Mouse (Mus musculus) ES-E14 (cell line): Measurements from ENCODE around the gene Kifc3. TPM values are rescaled to one million over a fixed set of nuclear protein-coding genes. Genes with fewer than 3 reads are reported as not detected.

Experiments
- DNase-seq: peaks from one replicate; pipeline ENCODE4 v3.0.0-alpha.2; 2013; ENCODE audit warnings: low read depth, low spot score
- H3K27ac ChIP-seq: 2 replicates; pipeline ENCODE4 v1.5.1; 2012; ENCODE audit warnings: low read depth, mild to moderate bottlenecking, low read length, moderate library complexity, mixed read lengths; ENCODE audit not compliant: poor library complexity, insufficient read depth, severe bottlenecking
- H3K36me3 ChIP-seq: 2 replicates; pipeline ENCODE4 v1.6.1; 2012; ENCODE audit warnings: mild to moderate bottlenecking, low read length, moderate library complexity, mixed read lengths; ENCODE audit not compliant: control insufficient read depth, poor library complexity, insufficient read depth, severe bottlenecking
- H3K4me1 ChIP-seq, 2 experiments: fragments of 150-350 bp in 1 of 2; sonication (generic) in 1 of 2; 2 replicates each; pipeline ENCODE4 v1.6.1; 2012; ENCODE audit warnings: low read length in 2 of 2, mild to moderate bottlenecking in 1 of 2, mixed read lengths in 1 of 2; ENCODE audit not compliant: control insufficient read depth in 2 of 2, insufficient read depth in 2 of 2, poor library complexity in 1 of 2
- H3K4me3 ChIP-seq, 2 experiments: fragments of 150-350 bp in 1 of 2; sonication (generic) in 1 of 2; 2 replicates each; pipeline ENCODE4 v1.5.1; 2012; ENCODE audit warnings: low read length in 2 of 2, low read depth in 1 of 2, mild to moderate bottlenecking in 1 of 2, mixed read lengths in 1 of 2; ENCODE audit not compliant: insufficient read depth in 1 of 2, poor library complexity in 1 of 2, severe bottlenecking in 1 of 2
- H3K9ac ChIP-seq: 2 replicates; pipeline ENCODE4 v1.6.1; 2012; ENCODE audit warnings: low read depth, mild to moderate bottlenecking, low read length, mixed read lengths; ENCODE audit not compliant: poor library complexity, insufficient read depth, severe bottlenecking
- H3K9me3 ChIP-seq: fragments of 150-350 bp; sonication (generic); 2 replicates; pipeline ENCODE4 v1.6.1; 2012; ENCODE audit warnings: low read depth, mild to moderate bottlenecking, low read length; ENCODE audit not compliant: control insufficient read depth, insufficient read depth
- CHD2 ChIP-seq: IDR thresholded peaks from 2 replicates; pipeline ENCODE4 v1.6.1; 2014; ENCODE audit warnings: mild to moderate bottlenecking, low read depth, low read length, inconsistent platforms
- HCFC1 ChIP-seq: IDR thresholded peaks from 2 replicates; pipeline ENCODE4 v1.6.1; 2012; ENCODE audit warnings: low read length, inconsistent platforms, borderline replicate concordance; ENCODE audit not compliant: insufficient read depth
- MAFK ChIP-seq: IDR thresholded peaks from 2 replicates; pipeline ENCODE4 v1.6.1; 2014; ENCODE audit warnings: mild to moderate bottlenecking, low read depth, low read length, inconsistent platforms; ENCODE audit not compliant: insufficient read depth
- ZC3H11A ChIP-seq: IDR thresholded peaks from 2 replicates; pipeline ENCODE4 v1.6.1; 2012; ENCODE audit warnings: low read depth, mild to moderate bottlenecking, inconsistent platforms, low read length, borderline replicate concordance
- ZNF384 ChIP-seq: IDR thresholded peaks from 2 replicates; pipeline ENCODE4 v1.6.1; 2012; ENCODE audit warnings: low read depth, low read length, inconsistent platforms
- in situ Hi-C, 2 experiments: fragments of 600-800 bp; cut with MboI; formaldehyde crosslinking; loops; one replicate each; pipeline ENCODE4 v1.15.1; 2025; ENCODE audit warnings: low sequenced_read_pairs in 2 of 2, inconsistent platforms in 1 of 2; ENCODE audit not compliant: unreplicated experiment in 2 of 2
- total RNA-seq: library from RNA; depleted of rRNA; stranded (reverse); fragments of 300-350 nt; gene quantifications from 2 replicates; pipeline ENCODE4 v1.2.3, GENCODE M21; 2012

Gene Kifc3
- total RNA-seq, 1 experiment, result 45.6 TPM

DNA sequence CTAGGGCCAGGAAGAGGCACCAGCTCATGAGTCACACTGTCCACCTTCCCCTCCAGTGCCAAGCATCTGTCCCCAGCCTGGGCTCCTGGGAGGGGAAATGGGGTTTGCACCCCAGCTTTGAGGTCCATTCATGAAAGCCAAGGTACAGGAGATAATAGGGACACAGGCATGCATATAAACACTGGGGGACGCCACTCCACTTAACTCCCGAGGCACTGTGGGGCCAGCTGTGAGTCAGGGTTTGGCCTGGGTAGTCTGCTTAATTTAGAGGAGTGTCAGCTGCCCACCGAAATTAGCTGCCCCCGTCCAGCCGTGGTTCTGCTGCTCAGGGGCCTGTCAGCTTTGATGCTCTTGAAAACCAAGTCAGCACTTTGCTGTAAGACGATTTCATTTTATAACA lies 39.8 kb downstream of the Kifc3 start:
- H3K27ac ChIP-seq, result no peak overlapping the region
- no peaks in the 10 kb centered on the region for H3K9me3 ChIP-seq
- in situ Hi-C loops, result no loop called here
- no peak overlapping the region for H3K9ac ChIP-seq
- no peak for DNase-seq
- TF ChIP-seq ZNF384 (no peak), MAFK (no peak), ZC3H11A (no peak), CHD2 (no peak), HCFC1 (no peak)
- H3K4me1 ChIP-seq, result 0 out of 4 replicates have a peak, but pooled peaks cover 0 to 2% of the 10 kb centered on the region in 2 experiments
- no peak overlapping the region for H3K4me3 ChIP-seq
- H3K36me3 ChIP-seq, result no peaks in the 10 kb centered on the region

GRCm38 (mm10) chr8:95159344-95159743 lies 43.3 kb downstream of the Kifc3 start:
- Histone ChIP-seq H3K4me1 (no peaks in the 10 kb centered on the region), H3K27ac (no peak overlapping the region), H3K9me3 (no peaks in the 10 kb centered on the region), H3K4me3 (no peak overlapping the region), H3K36me3 (no peaks in the 10 kb centered on the region), H3K9ac (no peak overlapping the region)
- in situ Hi-C loops, result no loop called here
- no peak for TF ChIP-seq HCFC1
- TF ChIP-seq MAFK, result no peak
- TF ChIP-seq CHD2, result no peak
- no peak for TF ChIP-seq ZC3H11A
- no peak for TF ChIP-seq ZNF384
- DNase-seq, result no peak

DNA sequence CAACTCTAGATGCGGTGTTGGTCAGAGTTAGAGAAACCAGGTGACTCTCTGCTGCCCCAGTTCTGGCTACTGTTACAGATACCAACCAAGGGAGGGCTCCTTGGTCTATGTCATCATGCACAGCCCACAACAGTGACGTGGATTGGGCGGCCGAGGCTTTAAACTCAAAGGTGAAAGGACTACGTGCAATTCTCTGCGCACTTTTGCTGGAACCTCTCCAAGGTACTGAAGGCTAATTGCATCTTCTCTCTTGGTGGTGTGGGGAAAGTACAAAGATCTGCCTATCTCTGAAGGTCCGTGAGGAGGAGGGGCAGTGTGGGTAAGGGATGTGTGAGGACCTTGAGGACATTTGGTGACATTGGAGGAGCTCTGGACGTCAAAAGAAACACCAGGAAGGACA lies 44.0 kb downstream of the Kifc3 start:
- Histone ChIP-seq H3K9ac (no peak overlapping the region), H3K4me1 (no peaks in the 10 kb centered on the region), H3K9me3 (no peaks in the 10 kb centered on the region), H3K4me3 (no peak overlapping the region), H3K27ac (no peak overlapping the region), H3K36me3 (no peaks in the 10 kb centered on the region)
- TF ChIP-seq ZNF384 (no peak), HCFC1 (no peak), MAFK (no peak), CHD2 (no peak), ZC3H11A (no peak)
- no peak for DNase-seq
- in situ Hi-C loops, result no loop called here

GRCm38 (mm10) chr8:95157145-95157544 lies 45.5 kb downstream of the Kifc3 start:
- H3K27ac ChIP-seq, result no peak overlapping the region
- no peak for DNase-seq
- no peak overlapping the region for H3K4me3 ChIP-seq
- no peak overlapping the region for H3K9ac ChIP-seq
- in situ Hi-C loops, result no loop called here
- no peaks in the 10 kb centered on the region for H3K4me1 ChIP-seq
- H3K36me3 ChIP-seq, result no peaks in the 10 kb centered on the region
- TF ChIP-seq HCFC1 (no peak), MAFK (no peak), CHD2 (no peak), ZNF384 (no peak), ZC3H11A (no peak)
- H3K9me3 ChIP-seq, result no peaks in the 10 kb centered on the region

GRCm38 (mm10) chr8:95156108-95156507 lies 46.5 kb downstream of the Kifc3 start:
- Histone ChIP-seq H3K9ac (no peak overlapping the region), H3K4me3 (no peak overlapping the region), H3K4me1 (no peaks in the 10 kb centered on the region), H3K36me3 (no peaks in the 10 kb centered on the region), H3K27ac (no peak overlapping the region), H3K9me3 (no peaks in the 10 kb centered on the region)
- no peak for TF ChIP-seq HCFC1
- no peak for DNase-seq
- in situ Hi-C loops, result no loop called here
